Mouse (Mus musculus) CH12.LX (cell line): ENCODE results near the gene Dusp10. TPM values are rescaled to one million over a fixed set of nuclear protein-coding genes. Genes with fewer than 3 reads are reported as not detected.

ENCODE experiments used
- DNase-seq: peaks from one replicate; pipeline ENCODE4 v3.0.0-alpha.2; 2013; ENCODE audit errors: extremely low read depth
- H3K27ac ChIP-seq: 2 replicates; pipeline ENCODE4 v1.5.1; 2012; ENCODE audit warnings: low read depth, mild to moderate bottlenecking, control low read depth, moderate library complexity; ENCODE audit not compliant: insufficient read depth
- H3K27me3 ChIP-seq: replicated peaks from 2 replicates; pipeline ENCODE3; 2012; ENCODE audit warnings: inconsistent platforms
- H3K36me3 ChIP-seq, 2 experiments: replicated peaks in 1 of 2; 2 replicates each; pipeline versions ENCODE3 to v1.6.1; 2012; ENCODE audit warnings: inconsistent platforms in 1 of 2, low read length in 1 of 2, mild to moderate bottlenecking in 1 of 2, mixed read lengths in 1 of 2, moderate library complexity in 1 of 2; ENCODE audit not compliant: control insufficient read depth in 1 of 2, insufficient read depth in 1 of 2
- H3K4me1 ChIP-seq, 2 experiments: 2 replicates each; pipeline ENCODE4 v1.6.1; 2012; ENCODE audit warnings: inconsistent platforms in 1 of 2, moderate library complexity in 1 of 2; ENCODE audit not compliant: insufficient read depth in 2 of 2, control insufficient read depth in 1 of 2
- H3K4me2 ChIP-seq: 2 replicates; pipeline ENCODE4 v1.6.1; 2012; ENCODE audit warnings: low read depth, mild to moderate bottlenecking, control low read depth; ENCODE audit not compliant: poor library complexity, insufficient read depth, severe bottlenecking
- H3K4me3 ChIP-seq, 3 experiments: fragments of 150-350 bp in 1 of 3; sonication (generic) in 1 of 3; replicated peaks in 1 of 3; 2 replicates each; pipeline versions ENCODE3 to v1.5.1; 2011 to 2012; ENCODE audit warnings: low read depth in 2 of 3, low read length in 2 of 3, mild to moderate bottlenecking in 2 of 3, moderate library complexity in 2 of 3, control low read depth in 1 of 3, improper control_type of control experiment in 1 of 3, inconsistent platforms in 1 of 3, mixed read lengths in 1 of 3; ENCODE audit not compliant: poor library complexity in 1 of 3
- H3K79me2 ChIP-seq: replicated peaks from 2 replicates; pipeline ENCODE4 v1.6.1; 2012; ENCODE audit warnings: mild to moderate bottlenecking, moderate library complexity; ENCODE audit not compliant: control insufficient read depth, poor library complexity, insufficient read depth, severe bottlenecking; ENCODE audit errors: extremely low read depth
- H3K9ac ChIP-seq: 2 replicates; pipeline ENCODE4 v1.6.1; 2012; ENCODE audit warnings: low read depth, mild to moderate bottlenecking, control low read depth, moderate library complexity; ENCODE audit not compliant: insufficient read depth
- H3K9me3 ChIP-seq: replicated peaks from 2 replicates; pipeline ENCODE3; 2012; ENCODE audit warnings: low read length, inconsistent platforms, mixed read lengths
- CHD1 ChIP-seq: IDR thresholded peaks from 2 replicates; pipeline ENCODE4 v1.6.1; 2012; ENCODE audit warnings: low read depth, low read length, improper control_type of control experiment, inconsistent platforms
- CHD2 ChIP-seq: IDR thresholded peaks from 2 replicates; pipeline ENCODE4 v1.6.1; 2011; ENCODE audit warnings: low read length, improper control_type of control experiment
- CTCF ChIP-seq, 2 experiments: IDR thresholded peaks in 1 of 2; conservative IDR thresholded peaks in 1 of 2; 2 replicates each; pipeline ENCODE4 v1.5.1; 2011 to 2012; ENCODE audit warnings: low read depth in 2 of 2, low read length in 2 of 2, improper control_type of control experiment in 1 of 2, inconsistent platforms in 1 of 2, mild to moderate bottlenecking in 1 of 2, moderate library complexity in 1 of 2
- E2F4 ChIP-seq: IDR thresholded peaks from 2 replicates; pipeline ENCODE4 v1.6.1; 2011; ENCODE audit warnings: low read depth, low read length, improper control_type of control experiment; ENCODE audit not compliant: insufficient replicate concordance
- EP300 ChIP-seq: IDR thresholded peaks from 2 replicates; pipeline ENCODE4 v1.6.1; 2011; ENCODE audit warnings: low read length, improper control_type of control experiment
- ETS1 ChIP-seq: conservative IDR thresholded peaks from 2 replicates; pipeline ENCODE4 v1.6.1; 2012; ENCODE audit warnings: low read depth, mild to moderate bottlenecking, inconsistent platforms, low read length, improper control_type of control experiment, moderate library complexity
- GABPA ChIP-seq: IDR thresholded peaks from 2 replicates; pipeline ENCODE4 v1.6.1; 2012; ENCODE audit warnings: low read depth, low read length, improper control_type of control experiment, inconsistent platforms; ENCODE audit not compliant: insufficient replicate concordance
- HCFC1 ChIP-seq: IDR thresholded peaks from 2 replicates; pipeline ENCODE4 v1.6.1; 2012; ENCODE audit warnings: low read depth, mild to moderate bottlenecking, inconsistent platforms, low read length, improper control_type of control experiment
- IRF4 ChIP-seq: IDR thresholded peaks from 2 replicates; pipeline ENCODE4 v1.6.1; 2014; ENCODE audit warnings: low read depth, mild to moderate bottlenecking, inconsistent platforms, low read length, improper control_type of control experiment
- JUN ChIP-seq: IDR thresholded peaks from 2 replicates; pipeline ENCODE4 v1.6.1; 2011; ENCODE audit warnings: low read depth, mild to moderate bottlenecking, low read length, improper control_type of control experiment, moderate library complexity; ENCODE audit not compliant: insufficient read depth
- MAFK ChIP-seq: IDR thresholded peaks from 2 replicates; pipeline ENCODE4 v1.6.1; 2011; ENCODE audit warnings: low read length, improper control_type of control experiment; ENCODE audit not compliant: insufficient replicate concordance
- MXI1 ChIP-seq: IDR thresholded peaks from 2 replicates; pipeline ENCODE4 v1.6.1; 2011; ENCODE audit warnings: mild to moderate bottlenecking, low read depth, low read length, improper control_type of control experiment
- MYC ChIP-seq: IDR thresholded peaks from 2 replicates; pipeline ENCODE4 v1.6.1; 2011; ENCODE audit warnings: low read depth, mild to moderate bottlenecking, improper control_type of control experiment, low read length
- NELFE ChIP-seq: IDR thresholded peaks from 2 replicates; pipeline ENCODE4 v1.6.1; 2011; ENCODE audit warnings: low read depth, low read length, improper control_type of control experiment
- POLR2A ChIP-seq: IDR thresholded peaks from 2 replicates; pipeline ENCODE4 v1.6.1; 2011; ENCODE audit warnings: low read depth, mild to moderate bottlenecking, improper control_type of control experiment, low read length
- RAD21 ChIP-seq: IDR thresholded peaks from 2 replicates; pipeline ENCODE4 v1.6.1; 2011; ENCODE audit warnings: low read depth, mild to moderate bottlenecking, low read length, improper control_type of control experiment, moderate library complexity
- SMC3 ChIP-seq: IDR thresholded peaks from 2 replicates; pipeline ENCODE4 v1.6.1; 2011; ENCODE audit warnings: low read depth, low read length, improper control_type of control experiment
- TBP ChIP-seq: conservative IDR thresholded peaks from 2 replicates; pipeline ENCODE4 v1.6.1; 2011; ENCODE audit warnings: low read depth, low read length, improper control_type of control experiment
- UBTF ChIP-seq: IDR thresholded peaks from 2 replicates; pipeline ENCODE4 v1.6.1; 2012; ENCODE audit warnings: low read depth, mild to moderate bottlenecking, inconsistent platforms, low read length, improper control_type of control experiment, moderate library complexity
- USF1 ChIP-seq: IDR thresholded peaks from 2 replicates; pipeline ENCODE4 v1.6.1; 2014; ENCODE audit warnings: low read depth, mild to moderate bottlenecking, inconsistent platforms, low read length, improper control_type of control experiment
- ZMIZ1 ChIP-seq: IDR thresholded peaks from 2 replicates; pipeline ENCODE4 v1.6.1; 2012; ENCODE audit warnings: low read depth, mild to moderate bottlenecking, inconsistent platforms, low read length, improper control_type of control experiment
- dilution Hi-C: fragments of 300-500 bp; cut with MboI; formaldehyde crosslinking; loops from 2 replicates; pipeline ENCODE4 v1.14.3; 2020; ENCODE audit warnings: low sequenced_read_pairs; ENCODE audit not compliant: extremely low pct_unique_long_range_greater_than_20kb, extremely low pct_ligation_motif_present
- in situ Hi-C: fragments of 300-500 bp; cut with MboI; formaldehyde crosslinking; loops from 3 replicates; pipeline ENCODE4 v1.14.3; 2019; ENCODE audit warnings: low sequenced_read_pairs, low pct_ligation_motif_present, low pct_unique_long_range_greater_than_20kb, mixed read lengths
- polyA plus RNA-seq: library from polyadenylated mRNA; unstranded; fragments of >175 nt; gene quantifications from 2 replicates; pipeline ENCODE4 v1.2.1, GENCODE M21; 2012; ENCODE audit warnings: low read depth; ENCODE audit not compliant: insufficient read length
- total RNA-seq, 2 experiments: library from RNA; depleted of rRNA; stranded (reverse); fragments of 300-350 nt in 1 of 2; fragments of >200 nt in 1 of 2; gene quantifications; 2 replicates each; pipeline ENCODE4 v1.2.3; 2012 to 2014

Gene Dusp10
- total and polyA plus RNA-seq, 3 experiments = 2.8 to 16.1 (median 14.2) TPM

GRCm38 (mm10) chr1:184082661-184083060, 69.6 kb downstream of the Dusp10 start:
- TF ChIP-seq ZMIZ1 = no peak
- TF ChIP-seq JUN = no peak
- no peak for TF ChIP-seq UBTF
- TF ChIP-seq EP300 = no peak
- no peak for TF ChIP-seq SMC3
- TF ChIP-seq HCFC1 = no peak
- TF ChIP-seq TBP = no peak
- TF ChIP-seq MAFK = no peak
- TF ChIP-seq POLR2A = no peak
- TF ChIP-seq IRF4 = no peak
- no peak for TF ChIP-seq CTCF (conservative IDR thresholded peaks at IDR 0.05 in 1 of 2, IDR thresholded peaks at IDR 0.05 in 1 of 2; ENCODE audit: low read depth in 2 of 2, low read length in 2 of 2)
- no peak for TF ChIP-seq GABPA
- TF ChIP-seq RAD21 = no peak
- TF ChIP-seq MYC = no peak
- TF ChIP-seq E2F4 = no peak
- no peak for TF ChIP-seq MXI1
- TF ChIP-seq CHD1 = no peak
- TF ChIP-seq USF1 = no peak
- TF ChIP-seq ETS1 = no peak
- Histone ChIP-seq H3K9ac (no peak overlapping the region), H3K27me3 (no peaks in the 10 kb centered on the region), H3K36me3 (no peaks in the 10 kb centered on the region), H3K4me2 (no peak overlapping the region), H3K27ac (no peak overlapping the region), H3K79me2 (no peaks in the 10 kb centered on the region), H3K4me1 (peaks cover 0 to 28% of the 10 kb centered on the region in 2 experiments; a peak in 2 of 4 replicates), H3K4me3 (no peak overlapping the region), H3K9me3 (no peaks in the 10 kb centered on the region)
- DNase-seq = no peak
- in situ Hi-C loops (no loop called here), dilution Hi-C loops (no loop called here)

GRCm38 (mm10) chr1:184083166-184083565, 70.1 kb downstream of the Dusp10 start:
- no peaks in the 10 kb centered on the region for H3K79me2 ChIP-seq

More at GRCm38 (mm10) chr1:184083166-184083565, 70.1 kb downstream of the Dusp10 start:
- peaks cover 0 to 25% of the 10 kb centered on the region in 2 experiments; a peak in 2 of 4 replicates for H3K4me1 ChIP-seq
- no peaks in the 10 kb centered on the region for H3K9me3 ChIP-seq
- no peaks in the 10 kb centered on the region for H3K36me3 ChIP-seq
- TF ChIP-seq SMC3 (no peak), CTCF (conservative IDR thresholded peaks at IDR 0.05 in 1 of 2, IDR thresholded peaks at IDR 0.05 in 1 of 2; ENCODE audit: low read depth in 2 of 2, low read length in 2 of 2) (no peak), NELFE (no peak), CHD2 (no peak)
- DNase-seq = no peak
- H3K4me3 ChIP-seq = no peak overlapping the region
- H3K27ac ChIP-seq = no peak overlapping the region
- dilution Hi-C loops (no loop called here), in situ Hi-C loops (no loop called here)
- H3K4me2 ChIP-seq = no peak overlapping the region
- no peak overlapping the region for H3K9ac ChIP-seq
- no peaks in the 10 kb centered on the region for H3K27me3 ChIP-seq
